Mouse (Mus musculus) brain, adult 2 months (tissue): ENCODE results near the gene Zdhhc21.

Source experiments
- DNase-seq: peaks from one replicate; pipeline ENCODE4 v3.0.0; 2011; ENCODE audit warnings: low read depth, low spot score

The Zdhhc21 gene

GRCm38 (mm10) chr4:82859131-82860125, at the start of gene Zdhhc21:
TSS of gene Zdhhc21 (minus strand) at chr4:82859958.
- peak; percentile 93 for DNase-seq

- DNase-seq, result no peak
These were observed 35.5 kb upstream of the Zdhhc21 start for GRCm38 (mm10) chr4:82895227-82895626.

GRCm38 (mm10) chr4:82892247-82892646, 32.5 kb upstream of the Zdhhc21 start:
- peak; percentile 62 for DNase-seq

GRCm38 (mm10) chr4:82891566-82891965, 31.8 kb upstream of the Zdhhc21 start:
- no peak for DNase-seq

- peak; percentile 29 for DNase-seq
These were observed 31.3 kb upstream of the Zdhhc21 start for GRCm38 (mm10) chr4:82891049-82891448.

GRCm38 (mm10) chr4:82890585-82890984, 30.8 kb upstream of the Zdhhc21 start:
- no peak for DNase-seq

- no peak for DNase-seq
These were observed 26.4 kb upstream of the Zdhhc21 start for GRCm38 (mm10) chr4:82886148-82886547.

GRCm38 (mm10) chr4:82885535-82885913, 25.8 kb upstream of the Zdhhc21 start:
- DNase-seq, result no peak

GRCm38 (mm10) chr4:82884636-82885534, 25.1 kb upstream of the Zdhhc21 start, which contains the start of gene Cer1:
TSS of gene Cer1 (minus strand) at chr4:82885148.
- peak; percentile 77 for DNase-seq

GRCm38 (mm10) chr4:82882500-82882899, 22.7 kb upstream of the Zdhhc21 start:
- no peak for DNase-seq

- DNase-seq, result no peak
These were observed 21.6 kb upstream of the Zdhhc21 start for GRCm38 (mm10) chr4:82881366-82881765.

- no peak for DNase-seq
These were observed 20.5 kb upstream of the Zdhhc21 start for GRCm38 (mm10) chr4:82880243-82880642.

- DNase-seq, result peak; percentile 41
These were observed 19.4 kb upstream of the Zdhhc21 start for GRCm38 (mm10) chr4:82879152-82879551.

- DNase-seq, result no peak
These were observed 16.9 kb upstream of the Zdhhc21 start for GRCm38 (mm10) chr4:82876656-82877055.

- no peak for DNase-seq
These were observed 15.8 kb upstream of the Zdhhc21 start for GRCm38 (mm10) chr4:82875532-82875931.

GRCm38 (mm10) chr4:82874791-82875190, 15.0 kb upstream of the Zdhhc21 start:
- DNase-seq, result no peak

GRCm38 (mm10) chr4:82872548-82872947, 12.8 kb upstream of the Zdhhc21 start:
- no peak for DNase-seq

- no peak for DNase-seq
These were observed 12.4 kb upstream of the Zdhhc21 start for GRCm38 (mm10) chr4:82872121-82872520.

- DNase-seq, result no peak
These were observed 11.2 kb upstream of the Zdhhc21 start for GRCm38 (mm10) chr4:82870931-82871330.

- DNase-seq, result no peak
These were observed 8.1 kb upstream of the Zdhhc21 start for GRCm38 (mm10) chr4:82867731-82868445.

GRCm38 (mm10) chr4:82867111-82867510, 7.4 kb upstream of the Zdhhc21 start:
- no peak for DNase-seq
